Mouse (Mus musculus) MN1 (cell line): Measurements from ENCODE around the gene Ifna9.
A peak's percentile ranks its signal among the peaks of the same experiment; 100 is the strongest.
"Not testable (repeated sequence)": the region's sequence is repeated elsewhere in the genome, so short reads cannot be mapped to it uniquely, and the experiment has no call there.

Experiments
- DNase-seq: peaks from one replicate; pipeline ENCODE4 v3.0.0-alpha.2; 2016; ENCODE audit warnings: low spot score

The Ifna9 gene

GRCm38 (mm10) chr4:88592285-88592684, at the start of gene Ifna9:
Gene Ifna9 (minus strand): TSS chr4:88592385.
- no peak for DNase-seq

- DNase-seq: peak; percentile 84
Measured at GRCm38 (mm10) chr4:88641077-88641831, 49.1 kb upstream of the Ifna9 start.

GRCm38 (mm10) chr4:88640704-88641076, 48.5 kb upstream of the Ifna9 start:
- DNase-seq: no peak

GRCm38 (mm10) chr4:88634311-88634710, 42.1 kb upstream of the Ifna9 start, which contains the start of gene C87499:
Gene C87499 (minus strand): TSS chr4:88634411.
- DNase-seq: no peak

GRCm38 (mm10) chr4:88603276-88603675, 11.1 kb upstream of the Ifna9 start, which contains the start of gene Ifna12:
Gene Ifna12 (minus strand): TSS chr4:88603376.
- DNase-seq: no peak

- no peak for DNase-seq
Measured at GRCm38 (mm10) chr4:88571698-88572097, 20.5 kb downstream of the Ifna9 start, which contains the start of gene Ifna14. Gene Ifna14 (minus strand): TSS chr4:88571798.

GRCm38 (mm10) chr4:88561791-88562190, 30.4 kb downstream of the Ifna9 start:
- no peak for DNase-seq

GRCm38 (mm10) chr4:88558145-88558544, 34.0 kb downstream of the Ifna9 start, which contains the start of gene Ifna15:
Gene Ifna15 (minus strand): TSS chr4:88558245.
- DNase-seq: not testable (repeated sequence)

GRCm38 (mm10) chr4:88550161-88550945, 41.8 kb downstream of the Ifna9 start:
- DNase-seq: peak; percentile 89

GRCm38 (mm10) chr4:88547986-88548385, 44.2 kb downstream of the Ifna9 start:
- DNase-seq: no peak

GRCm38 (mm10) chr4:88543649-88544234, 48.4 kb downstream of the Ifna9 start:
- DNase-seq: peak; percentile 75
